Mouse (Mus musculus): ENCODE data around the gene Megf6.

- TF ChIP-seq HCFC1 (IDR thresholded peaks at IDR 0.05; ENCODE audit: borderline replicate concordance, insufficient read depth, low read length) (no peak), MAFK (IDR thresholded peaks at IDR 0.05; ENCODE audit: insufficient read depth, low read depth, low read length) (no peak)
These were observed 141.7 kb downstream of the Megf6 start for GRCm38 (mm10) chr4:154312143-154312812.
